Mouse (Mus musculus): Measurements from ENCODE around the gene Slc39a3. TPM values are rescaled to one million over a fixed set of nuclear protein-coding genes. Genes with fewer than 3 reads are reported as not detected.
A peak's percentile ranks its signal among the peaks of the same experiment; 100 is the strongest.

Gene Slc39a3
- polyA plus RNA-seq, 1 experiment from 2014 or later: 29.2 TPM

DNA sequence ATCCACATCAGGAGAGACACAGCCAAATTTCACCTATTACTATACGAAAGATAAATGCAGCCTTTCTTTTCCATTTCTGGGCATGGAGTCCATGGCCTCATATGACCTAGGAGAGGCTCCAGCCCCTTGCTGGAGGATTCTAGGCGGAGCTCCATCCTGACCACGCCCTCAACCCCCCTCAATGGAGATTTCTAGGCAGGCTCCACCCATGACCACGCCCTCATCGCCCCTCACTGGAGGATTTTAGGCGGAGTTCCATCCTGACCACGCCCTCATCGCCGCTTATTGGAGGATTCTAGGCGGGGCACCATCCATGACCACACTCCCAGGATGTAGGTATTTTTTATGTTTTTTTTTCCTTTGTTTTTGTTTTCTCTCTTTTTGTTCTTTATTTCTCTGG, 18.9 kb downstream of the Slc39a3 start:
- Histone ChIP-seq H3K4me1 (peaks cover 9% of the 10 kb centered on the region), H3K27me3 (peaks cover 24% of the 10 kb centered on the region), H3K9ac (no peak overlapping the region), H3K36me3 (replicated peaks) (no peaks in the 10 kb centered on the region), H3K4me3 (replicated peaks) (no peak overlapping the region), H3K4me2 (no peak overlapping the region), H3K27ac (no peak overlapping the region), H3K9me3 (no peaks in the 10 kb centered on the region)
- no peak for ATAC-seq (ENCODE audit: low FRiP score)
- WGBS: 44% methylated on average over 10 of the region's 10 CpGs

DNA sequence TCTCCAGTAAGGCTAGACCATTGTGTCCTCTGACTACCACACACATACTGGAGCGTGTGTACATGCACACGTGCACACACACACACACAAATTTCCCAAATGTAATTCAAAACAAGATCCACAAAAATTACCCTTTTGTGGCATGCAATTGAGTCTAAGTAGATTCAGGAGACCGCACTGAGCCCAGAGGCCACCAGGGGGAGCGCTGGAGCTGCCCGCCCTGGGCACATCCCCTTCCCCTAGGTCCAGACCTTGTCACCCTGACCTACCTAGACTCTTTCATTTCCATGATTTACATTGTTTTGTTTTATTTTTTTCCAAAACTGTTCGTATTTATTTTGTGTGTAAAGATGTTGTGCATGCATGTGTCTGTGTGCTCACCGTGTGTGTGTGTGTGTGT, 20.6 kb downstream of the Slc39a3 start:
- H3K27me3 ChIP-seq: peaks cover 11% of the 10 kb centered on the region
- no peak for ATAC-seq (ENCODE audit: low FRiP score)
- H3K4me1 ChIP-seq: peaks cover 9% of the 10 kb centered on the region
- H3K36me3 ChIP-seq (replicated peaks): no peaks in the 10 kb centered on the region
- H3K9ac ChIP-seq: no peak overlapping the region
- H3K9me3 ChIP-seq: no peaks in the 10 kb centered on the region
- no peak overlapping the region for H3K27ac ChIP-seq
- 10% methylated on average over 7 of the region's 7 CpGs for WGBS
- no peak overlapping the region for H3K4me2 ChIP-seq
- H3K4me3 ChIP-seq (replicated peaks): no peak overlapping the region

- Histone ChIP-seq H3K27me3 (peaks cover 2% of the 10 kb centered on the region), H3K4me3 (replicated peaks) (no peak overlapping the region), H3K4me1 (peaks cover 9% of the 10 kb centered on the region), H3K4me2 (no peak overlapping the region), H3K9ac (no peak overlapping the region), H3K36me3 (replicated peaks) (no peaks in the 10 kb centered on the region), H3K9me3 (no peaks in the 10 kb centered on the region), H3K27ac (no peak overlapping the region)
- WGBS: 83% methylated on average over 2 of the region's 2 CpGs
- no peak for ATAC-seq (ENCODE audit: low FRiP score)
Observed at GRCm38 (mm10) chr10:81015666-81016065, 21.6 kb downstream of the Slc39a3 start.

DNA sequence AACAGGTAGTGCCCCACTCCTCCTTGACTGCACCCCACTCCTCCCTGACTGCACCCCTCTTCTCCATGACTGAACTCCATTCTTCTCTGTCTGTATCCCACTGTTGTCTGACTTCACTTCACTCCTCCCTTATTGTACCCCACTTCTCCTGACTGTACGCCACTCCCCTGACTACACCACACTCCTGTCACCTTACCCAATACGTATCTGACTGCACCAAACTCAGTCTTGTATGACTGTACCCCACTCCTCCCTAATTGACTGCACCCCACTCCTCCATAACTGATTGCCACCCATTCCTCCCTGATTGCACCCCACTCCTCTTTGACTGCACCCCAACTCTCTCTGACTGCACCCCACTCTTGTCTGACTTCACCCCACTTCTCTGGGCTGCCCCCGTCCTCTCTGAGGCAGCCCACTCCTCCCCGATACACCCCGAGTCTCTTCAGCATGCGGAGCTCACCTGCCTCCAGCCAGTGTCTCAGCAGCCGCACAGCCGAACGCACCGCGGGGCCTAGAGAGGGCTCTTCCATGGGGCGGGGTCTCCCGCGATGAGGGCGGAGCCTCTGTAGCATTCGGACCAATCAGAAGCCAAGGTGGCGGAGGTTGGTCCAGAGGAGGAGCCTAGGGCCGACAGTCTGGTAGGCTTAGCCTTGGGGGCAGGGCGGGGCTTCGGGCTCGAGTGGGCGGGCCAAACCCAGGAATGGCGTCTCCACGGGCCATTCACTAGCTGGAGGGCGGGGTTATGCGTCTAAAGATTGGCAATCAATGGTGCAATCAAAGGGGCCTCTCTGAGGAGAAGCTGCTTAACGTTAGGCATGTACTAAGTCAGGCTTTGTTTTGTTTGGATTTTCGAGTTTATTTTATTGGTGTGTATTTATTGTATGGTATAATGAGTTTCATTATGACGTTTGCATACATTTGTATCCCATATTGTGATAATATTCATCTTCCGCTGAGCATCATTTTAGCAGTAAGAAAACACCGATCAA, 22.5 kb downstream of the Slc39a3 start, which contains the start of gene Gng7:
Gng7 (minus strand) TSS at position 553 of the 992 bp plus-strand sequence.
- Histone ChIP-seq H3K9ac (peak within 1 kb of the TSS; percentile 57), H3K27ac (no peak within 1 kb of the TSS)
- WGBS: 10% methylated on average over 31 of the region's 31 CpGs

GRCm38 (mm10) chr10:81010851-81011250, 26.4 kb downstream of the Slc39a3 start:
- peaks cover 7% of the 10 kb centered on the region for H3K4me1 ChIP-seq
- no peaks in the 10 kb centered on the region for H3K27me3 ChIP-seq
- H3K36me3 ChIP-seq (replicated peaks): no peaks in the 10 kb centered on the region
- WGBS: 74% methylated on average over 6 of the region's 6 CpGs
- H3K9ac ChIP-seq: 0 out of 2 replicates have a peak overlapping the region, but pooled peaks have one; percentile 9
- H3K4me3 ChIP-seq (replicated peaks): no peak overlapping the region
- no peak for ATAC-seq (ENCODE audit: low FRiP score)
- no peak overlapping the region for H3K27ac ChIP-seq
- H3K9me3 ChIP-seq: no peaks in the 10 kb centered on the region
- no peak overlapping the region for H3K4me2 ChIP-seq

More for the DNA sequence above, 22.5 kb downstream of the Slc39a3 start, which contains the start of gene Gng7:
- H3K4me3 ChIP-seq (replicated peaks): peak within 1 kb of the TSS; percentile 40
- no peaks in the 10 kb centered on the region for H3K9me3 ChIP-seq
- peak within 1 kb of the TSS; percentile 62 for H3K4me2 ChIP-seq
- ATAC-seq (ENCODE audit: low FRiP score): peak; percentile 98
- H3K27me3 ChIP-seq: no peaks in the 10 kb centered on the region; the same call in 1 of the 2 replicates
- no peaks in the 10 kb centered on the region for H3K36me3 ChIP-seq (replicated peaks)
- H3K4me1 ChIP-seq: peaks cover 9% of the 10 kb centered on the region

- no peaks in the 10 kb centered on the region for H3K36me3 ChIP-seq (replicated peaks)
- no peaks in the 10 kb centered on the region for H3K27me3 ChIP-seq
- ATAC-seq (ENCODE audit: low FRiP score): no peak
- 0 out of 2 replicates have a peak, but pooled peaks cover 2% of the 10 kb centered on the region for H3K4me1 ChIP-seq
- H3K9ac ChIP-seq: no peak overlapping the region
- no peak overlapping the region for H3K27ac ChIP-seq
- no peaks in the 10 kb centered on the region for H3K9me3 ChIP-seq
- 44% methylated on average over 7 of the region's 7 CpGs for WGBS
- no peak overlapping the region for H3K4me2 ChIP-seq
- no peak overlapping the region for H3K4me3 ChIP-seq (replicated peaks)
Observed at GRCm38 (mm10) chr10:81007240-81007639, 30.0 kb downstream of the Slc39a3 start.

GRCm38 (mm10) chr10:81006005-81006677, 31.1 kb downstream of the Slc39a3 start:
- WGBS: 90% methylated on average over 7 of the region's 7 CpGs
- peaks cover 9% of the 10 kb centered on the region for H3K4me1 ChIP-seq
- no peaks in the 10 kb centered on the region for H3K27me3 ChIP-seq
- no peaks in the 10 kb centered on the region for H3K9me3 ChIP-seq
- H3K36me3 ChIP-seq (replicated peaks): no peaks in the 10 kb centered on the region
- no peak overlapping the region for H3K27ac ChIP-seq
- no peak overlapping the region for H3K4me3 ChIP-seq (replicated peaks)
- no peak overlapping the region for H3K4me2 ChIP-seq
- no peak for ATAC-seq (ENCODE audit: low FRiP score)
- no peak overlapping the region for H3K9ac ChIP-seq

- H3K4me3 ChIP-seq (replicated peaks): no peak overlapping the region
- WGBS: 42% methylated on average over 10 of the region's 10 CpGs
- no peak overlapping the region for H3K27ac ChIP-seq
- H3K4me1 ChIP-seq: peaks cover 36% of the 10 kb centered on the region
- H3K27me3 ChIP-seq: peaks cover 18% of the 10 kb centered on the region; the same call in 1 of the 2 replicates
- no peaks in the 10 kb centered on the region for H3K9me3 ChIP-seq
- no peak overlapping the region for H3K4me2 ChIP-seq
- no peaks in the 10 kb centered on the region for H3K36me3 ChIP-seq (replicated peaks)
- ATAC-seq (ENCODE audit: low FRiP score): 0 out of 2 replicates have a peak, but pooled peaks have one; percentile 16
- 0 out of 2 replicates have a peak overlapping the region, but pooled peaks have one; percentile 14 for H3K9ac ChIP-seq
Observed at GRCm38 (mm10) chr10:81001161-81001560, 36.1 kb downstream of the Slc39a3 start.

GRCm38 (mm10) chr10:81000197-81001062, 36.8 kb downstream of the Slc39a3 start:
- no peak; the same call in 1 of the 2 replicates for ATAC-seq (ENCODE audit: low FRiP score)
- H3K4me3 ChIP-seq (replicated peaks): no peak overlapping the region
- H3K4me2 ChIP-seq: no peak overlapping the region
- no peaks in the 10 kb centered on the region for H3K9me3 ChIP-seq
- H3K36me3 ChIP-seq (replicated peaks): no peaks in the 10 kb centered on the region
- H3K27me3 ChIP-seq: peaks cover 19% of the 10 kb centered on the region; the same call in 1 of the 2 replicates
- no peak overlapping the region for H3K27ac ChIP-seq
- H3K9ac ChIP-seq: 0 out of 2 replicates have a peak overlapping the region, but pooled peaks have one; percentile 14
- 52% methylated on average over 28 of the region's 28 CpGs for WGBS
- H3K4me1 ChIP-seq: peaks cover 36% of the 10 kb centered on the region

- Histone ChIP-seq H3K4me3 (replicated peaks) (no peak overlapping the region), H3K27me3 (peaks cover 26% of the 10 kb centered on the region; the same call in 1 of the 2 replicates), H3K4me1 (peaks cover 38% of the 10 kb centered on the region), H3K9ac (no peak overlapping the region), H3K36me3 (replicated peaks) (no peaks in the 10 kb centered on the region), H3K9me3 (no peaks in the 10 kb centered on the region), H3K27ac (no peak overlapping the region), H3K4me2 (peak overlapping the region; percentile 32; the same call in 1 of the 2 replicates)
- WGBS: 35% methylated on average over 37 of the region's 37 CpGs
- ATAC-seq (ENCODE audit: low FRiP score): peak; percentile 70
Observed at GRCm38 (mm10) chr10:80999362-81000196, 37.6 kb downstream of the Slc39a3 start.

GRCm38 (mm10) chr10:80998778-80999177, 38.4 kb downstream of the Slc39a3 start:
- Histone ChIP-seq H3K9me3 (no peaks in the 10 kb centered on the region), H3K9ac (no peak overlapping the region), H3K36me3 (replicated peaks) (no peaks in the 10 kb centered on the region), H3K27ac (no peak overlapping the region), H3K4me1 (peaks cover 38% of the 10 kb centered on the region), H3K4me3 (replicated peaks) (no peak overlapping the region), H3K4me2 (no peak overlapping the region), H3K27me3 (peaks cover 32% of the 10 kb centered on the region)
- WGBS: 22% methylated on average over 12 of the region's 12 CpGs
- peak; percentile 28; the same call in 1 of the 2 replicates for ATAC-seq (ENCODE audit: low FRiP score)
